Mouse (Mus musculus): Measurements from ENCODE around the gene Apod.
"Not testable (repeated sequence)": the region's sequence is repeated elsewhere in the genome, so short reads cannot be mapped to it uniquely, and the experiment has no call there.

The Apod gene

DNA sequence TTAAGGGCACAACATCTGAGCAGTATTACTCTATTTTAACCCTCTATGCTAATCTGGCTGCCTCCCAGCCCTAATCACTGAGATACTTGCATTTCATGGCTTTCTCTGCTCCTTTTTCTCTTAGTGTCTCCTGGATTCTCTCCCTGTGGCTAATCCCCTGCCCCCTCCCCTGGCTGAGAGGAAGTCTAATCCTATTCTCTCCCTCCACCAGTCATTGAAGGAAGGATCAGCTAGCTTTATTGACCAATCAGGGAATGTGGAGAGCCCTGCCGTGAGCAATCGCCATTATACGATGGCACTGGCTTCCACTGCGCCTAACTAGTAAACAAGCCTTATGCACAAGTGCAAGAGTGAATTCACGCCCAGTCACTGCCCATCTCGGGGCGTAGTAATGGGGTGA, 6.3 kb upstream of the Apod start:
- DNase-seq = no peak

DNA sequence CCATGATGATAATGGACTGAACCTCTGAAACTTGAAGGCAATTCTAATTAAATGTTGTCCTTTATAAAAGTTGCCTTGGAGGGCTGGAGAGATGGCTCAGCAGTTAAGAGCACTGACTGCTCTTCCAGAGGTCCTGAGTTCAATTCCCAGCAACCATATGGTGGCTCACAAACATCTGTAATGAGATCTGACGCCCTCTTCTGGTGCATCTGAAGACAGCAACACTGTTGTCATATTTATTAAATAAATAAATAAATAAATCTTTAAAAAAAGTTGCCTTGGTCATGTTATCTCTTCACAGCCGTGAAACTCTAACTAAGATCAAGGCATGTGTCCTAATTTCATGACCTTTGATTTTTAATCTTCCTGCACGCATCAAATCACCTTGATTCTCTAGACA, 5.1 kb upstream of the Apod start:
- not testable (repeated sequence) for DNase-seq

DNA sequence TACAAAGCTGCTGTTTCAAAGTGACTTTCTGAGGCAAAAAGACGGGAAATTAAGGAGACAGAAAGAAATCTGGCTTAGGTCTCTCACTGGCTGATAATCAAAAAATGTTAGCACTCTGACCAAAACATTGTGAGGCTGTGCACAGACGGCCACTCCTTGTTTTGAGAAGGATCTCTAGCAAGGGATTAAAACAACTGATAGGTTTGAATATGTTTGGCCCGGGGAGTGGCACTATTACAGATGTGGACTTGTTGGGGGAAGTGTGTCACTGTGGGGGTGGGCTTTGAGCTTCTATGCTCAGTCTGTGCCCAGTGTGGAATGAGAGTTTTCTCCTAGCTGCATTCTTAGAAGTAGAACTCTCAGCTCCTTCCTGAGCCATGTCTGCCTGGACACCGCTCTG, 4.7 kb upstream of the Apod start:
- peak; percentile 23 for DNase-seq

DNA sequence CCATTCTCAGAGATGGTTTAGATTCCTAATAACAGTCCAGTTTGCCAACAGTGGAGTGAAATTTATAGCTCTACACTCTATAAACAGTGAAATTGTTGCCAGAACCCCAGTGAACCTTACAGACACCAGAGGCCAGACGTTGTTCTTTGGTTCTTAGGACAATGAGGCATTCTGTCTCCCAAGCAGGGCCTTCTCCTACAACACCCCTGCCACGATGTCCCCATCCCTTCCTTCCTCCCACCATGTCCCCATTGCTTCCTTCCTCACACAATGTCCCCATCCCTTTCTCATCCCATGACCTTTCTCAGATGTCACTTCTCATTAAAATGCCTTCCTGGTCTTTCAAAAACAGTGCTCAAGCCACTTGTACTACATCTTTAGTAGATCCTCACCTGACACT, 3.8 kb upstream of the Apod start:
- DNase-seq = no peak

DNA sequence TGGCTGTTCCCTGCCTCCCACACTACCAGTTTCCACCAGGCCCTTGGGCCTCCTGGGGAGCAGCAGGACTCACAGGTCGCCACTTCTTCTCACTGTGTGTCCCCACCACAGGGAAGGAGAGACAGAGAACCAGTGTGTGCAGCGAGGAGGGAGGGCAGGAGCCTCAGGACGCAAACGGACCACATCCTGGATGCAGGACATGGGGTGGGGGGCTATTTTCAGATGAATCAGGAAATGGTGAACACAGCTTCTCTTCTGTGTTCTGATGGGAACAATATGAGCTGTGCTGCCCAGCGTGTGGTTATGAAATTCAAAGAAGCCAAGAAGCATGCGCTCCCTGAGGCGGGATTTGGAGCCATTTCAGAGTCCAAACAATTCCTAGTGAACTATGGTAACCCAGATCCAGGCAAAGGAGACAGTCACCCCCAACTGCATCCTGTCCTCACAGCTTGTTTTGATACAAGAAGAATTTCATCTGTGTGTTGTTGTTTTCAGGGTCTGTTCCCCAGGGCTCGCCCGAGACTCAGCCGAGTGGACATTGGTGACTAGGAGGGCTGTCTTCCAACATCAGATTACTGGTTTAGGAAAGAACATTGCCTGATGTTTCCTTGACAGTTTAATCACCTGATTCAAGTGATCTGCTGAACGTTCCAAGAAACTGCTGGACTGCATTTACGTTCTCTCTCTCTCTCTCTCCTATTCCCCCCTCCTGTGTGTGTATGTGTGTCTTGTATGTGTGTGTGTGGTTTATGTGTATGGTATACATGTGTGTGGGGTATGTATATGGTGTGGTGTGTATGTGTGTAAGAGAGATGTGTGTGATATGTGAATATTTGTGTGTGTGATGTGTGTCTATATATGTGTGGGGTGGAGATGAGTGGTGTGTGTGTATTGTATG, 1.9 kb upstream of the Apod start:
- peak; percentile 54 for DNase-seq

DNA sequence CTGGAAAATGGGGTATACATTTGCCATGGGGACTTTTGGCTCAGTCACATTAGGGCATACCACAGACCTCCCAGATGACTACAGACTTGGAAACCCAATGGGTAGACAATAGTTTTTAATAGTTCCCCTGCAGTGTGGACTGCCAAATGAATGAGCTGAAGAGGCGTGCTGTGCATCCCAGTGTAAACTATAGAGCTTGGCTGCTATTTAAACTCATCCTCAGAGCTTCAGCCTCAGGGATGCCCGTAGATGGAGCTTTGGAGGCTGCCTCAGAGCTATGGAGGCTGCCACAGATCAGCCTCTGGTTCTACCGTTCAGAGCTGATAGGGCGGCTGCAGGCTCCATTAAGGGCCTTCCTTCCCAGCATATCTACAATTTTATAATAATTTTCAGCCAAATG, 686 bp upstream of the Apod start:
- no peak for DNase-seq

DNA sequence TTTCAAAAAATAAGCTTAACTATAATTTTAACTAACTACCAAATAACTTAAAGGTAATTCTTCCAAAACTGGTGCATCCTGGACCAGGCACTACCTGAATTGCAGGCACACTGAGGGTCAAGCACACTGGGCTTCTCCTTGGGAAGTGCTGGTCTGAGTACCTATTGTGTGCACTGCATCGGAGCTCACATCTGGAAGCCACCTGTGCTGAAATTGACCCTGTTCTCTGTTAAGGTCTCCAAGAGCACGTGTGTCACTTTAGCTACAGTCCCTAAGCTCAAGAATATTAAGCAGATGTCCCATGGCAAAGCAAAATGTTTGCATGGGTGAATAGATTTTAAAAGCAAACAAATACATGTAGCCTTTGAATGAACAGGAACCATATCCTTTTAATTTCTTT, 997 bp downstream of the Apod start:
- DNase-seq = no peak

DNA sequence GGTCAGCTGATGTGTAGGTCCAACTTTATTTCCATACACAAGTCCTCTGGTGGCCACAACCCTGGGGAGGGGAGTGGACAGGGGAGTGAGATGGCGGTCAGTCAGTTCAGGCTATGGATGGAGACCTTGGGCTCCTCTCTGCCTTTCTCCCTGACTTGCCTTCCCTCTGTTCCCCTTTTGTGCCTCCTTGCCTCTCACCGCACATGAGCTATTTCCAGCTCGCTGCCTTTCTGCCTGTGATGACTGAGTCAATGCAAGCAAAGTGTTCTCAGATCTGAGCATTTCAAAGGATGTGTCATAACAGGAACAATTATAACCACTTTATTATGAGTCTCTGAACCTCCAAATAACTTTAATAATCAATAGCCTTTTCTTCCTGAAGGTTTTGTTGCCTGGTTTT, 2.3 kb downstream of the Apod start:
- no peak for DNase-seq

DNA sequence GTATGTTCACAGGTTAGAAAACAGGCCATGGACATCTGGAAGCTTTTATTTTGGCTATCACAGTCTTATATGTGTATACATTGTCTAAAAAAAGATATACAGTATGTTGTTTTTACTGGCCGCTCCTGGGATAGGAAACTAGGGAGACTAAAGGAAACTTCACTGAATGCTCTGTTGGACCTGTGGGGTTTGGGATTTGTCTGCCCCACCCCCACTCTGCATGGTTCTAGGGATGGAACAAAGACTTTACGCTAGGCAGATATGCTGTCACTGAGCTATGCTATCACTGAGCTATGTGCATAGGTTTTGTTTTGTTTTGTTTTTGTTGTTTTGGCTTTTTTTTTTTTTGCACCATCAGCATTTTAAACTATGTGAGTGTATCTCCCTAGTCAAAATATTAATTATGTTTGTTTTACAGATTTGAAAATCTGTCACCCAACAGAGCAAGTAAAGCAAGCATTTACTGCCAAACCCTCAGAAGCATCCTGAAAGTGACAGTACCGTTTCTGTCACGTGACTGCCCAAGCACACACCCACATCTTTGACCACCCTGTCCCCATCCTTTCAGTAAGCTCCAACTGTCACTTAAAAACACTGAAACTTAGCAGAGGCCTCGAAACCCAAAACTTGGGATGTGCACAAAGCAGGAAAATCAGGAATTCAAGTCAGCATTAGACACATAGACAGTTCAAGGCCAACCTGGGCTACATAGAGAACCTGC, 9.2 kb downstream of the Apod start:
- DNase-seq = no peak

DNA sequence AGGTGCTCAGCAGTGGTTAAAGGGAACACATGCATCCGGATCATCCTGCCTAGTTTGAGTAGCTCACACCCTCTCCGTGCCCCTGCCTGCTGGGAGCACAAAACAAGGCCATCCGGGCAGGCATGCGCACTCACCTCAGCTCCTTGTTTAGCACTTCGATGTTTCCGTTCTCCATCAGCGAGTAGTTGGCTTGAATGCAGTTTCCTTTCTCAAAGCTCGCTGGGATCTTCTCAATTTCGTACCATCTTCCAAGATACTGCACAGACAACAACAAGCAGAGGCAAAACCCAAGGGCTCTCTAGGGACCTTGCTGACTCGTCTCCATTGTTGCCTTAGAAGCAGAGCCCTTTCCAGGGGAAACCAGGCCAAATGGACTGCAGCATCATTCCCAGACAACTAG, 11.3 kb downstream of the Apod start:
- peak; percentile 39 for DNase-seq

DNA sequence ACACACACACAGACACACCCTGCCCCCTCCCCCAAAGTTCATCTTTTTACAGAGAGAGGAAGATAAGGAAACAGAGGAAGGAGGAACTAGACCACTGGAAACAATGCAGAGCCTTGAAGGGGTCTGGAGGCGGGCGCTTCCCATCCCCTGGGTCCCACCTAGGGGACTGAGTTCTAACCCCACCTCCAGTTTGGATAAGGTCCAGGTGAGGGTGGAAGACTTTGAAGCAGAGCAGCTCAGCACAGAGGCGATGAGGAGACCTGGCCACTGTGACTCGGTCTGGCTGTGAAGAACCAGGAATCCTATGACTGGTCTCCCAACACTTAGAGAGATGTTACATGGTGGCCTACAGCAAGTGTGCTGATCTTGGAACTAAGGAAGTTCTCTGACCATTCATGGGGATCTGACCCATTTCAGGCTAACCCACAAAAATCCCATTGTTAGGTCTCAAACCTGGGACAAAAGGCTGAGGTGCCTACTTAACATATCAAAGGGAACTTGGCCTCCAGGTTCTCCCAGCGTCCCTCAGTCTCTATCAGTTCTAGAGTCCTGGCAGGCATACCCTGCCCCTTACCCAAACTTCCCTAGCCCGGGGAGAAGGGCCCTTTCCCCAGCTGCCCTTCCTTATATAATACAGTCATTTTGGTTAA, 13.6 kb downstream of the Apod start:
- DNase-seq = no peak

DNA sequence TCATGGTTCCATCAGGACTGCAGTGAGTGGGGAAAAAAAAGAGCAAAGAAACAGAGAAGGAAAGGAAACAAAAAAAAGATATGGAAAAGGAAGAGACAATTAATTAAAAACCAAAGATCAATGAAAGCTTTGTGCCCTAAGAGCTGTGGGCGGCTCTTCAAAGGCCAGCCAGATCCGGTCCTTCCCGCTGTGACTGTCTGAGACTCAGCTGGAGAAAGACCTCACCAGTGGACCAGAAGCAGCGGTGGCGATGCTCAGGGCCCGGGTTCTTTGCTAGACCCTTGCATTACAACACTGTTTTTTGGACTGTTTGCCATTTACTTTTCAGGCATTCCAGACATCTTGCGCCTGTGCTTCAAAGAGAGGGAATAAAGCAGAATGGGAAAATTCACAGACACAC, 14.1 kb downstream of the Apod start:
- DNase-seq = no peak

DNA sequence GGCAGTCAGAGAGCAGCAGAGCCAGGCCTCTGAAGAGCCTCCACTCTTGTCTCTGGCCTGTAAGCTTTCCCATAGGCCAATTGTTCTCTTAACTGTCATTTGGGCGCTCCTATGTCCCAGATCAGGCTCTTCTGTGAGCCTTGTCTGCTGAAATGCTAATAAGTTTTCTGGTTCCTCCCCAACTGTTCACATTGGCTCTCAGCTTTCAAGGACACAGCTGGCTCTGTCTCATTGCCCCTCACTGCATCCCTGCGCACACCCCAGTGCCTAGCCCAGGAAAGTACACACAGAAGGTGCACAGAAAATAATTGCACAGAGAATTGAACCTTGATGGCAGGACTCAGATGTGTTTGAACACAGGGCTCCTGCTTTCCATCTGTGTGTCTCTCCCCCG, 14.7 kb downstream of the Apod start:
- no peak for DNase-seq

DNA sequence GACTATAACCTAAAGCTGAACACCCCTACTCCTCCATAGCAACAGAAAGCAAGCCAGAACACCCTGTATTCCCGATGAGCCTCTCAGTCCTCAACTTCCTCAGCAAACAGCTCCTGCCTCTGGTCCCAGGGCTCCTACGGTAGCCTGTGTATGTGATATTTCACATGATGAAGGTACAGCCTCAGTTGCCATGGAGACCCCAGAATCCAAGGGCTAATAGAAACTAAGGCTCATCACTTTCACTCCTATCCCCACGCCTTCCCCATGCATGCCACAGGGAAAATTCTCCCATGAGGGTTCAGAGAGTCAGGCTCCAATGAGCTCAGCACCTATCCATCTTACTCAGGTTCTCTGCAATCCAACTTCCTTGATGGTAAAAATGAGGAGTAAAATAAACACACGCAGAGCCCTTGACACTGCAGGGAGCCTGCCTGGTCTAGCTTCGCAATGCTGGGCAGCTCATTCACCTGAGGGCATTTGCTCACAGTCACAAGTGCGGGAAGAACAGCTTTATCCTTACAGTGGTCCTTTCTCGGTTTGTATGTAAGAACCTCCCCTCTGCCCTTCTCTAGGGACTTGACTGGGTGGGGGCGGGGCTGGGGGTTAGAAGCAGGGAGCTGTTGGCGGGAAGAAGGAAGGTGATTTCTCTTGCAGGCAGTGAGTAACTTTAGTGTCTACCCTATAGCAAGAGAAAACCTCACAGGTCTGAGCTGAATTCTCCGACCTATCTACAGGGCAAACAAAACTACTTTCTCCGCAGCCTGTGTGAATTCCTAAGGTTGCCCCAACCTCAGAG, 15.2 kb downstream of the Apod start:
- no peak for DNase-seq

DNA sequence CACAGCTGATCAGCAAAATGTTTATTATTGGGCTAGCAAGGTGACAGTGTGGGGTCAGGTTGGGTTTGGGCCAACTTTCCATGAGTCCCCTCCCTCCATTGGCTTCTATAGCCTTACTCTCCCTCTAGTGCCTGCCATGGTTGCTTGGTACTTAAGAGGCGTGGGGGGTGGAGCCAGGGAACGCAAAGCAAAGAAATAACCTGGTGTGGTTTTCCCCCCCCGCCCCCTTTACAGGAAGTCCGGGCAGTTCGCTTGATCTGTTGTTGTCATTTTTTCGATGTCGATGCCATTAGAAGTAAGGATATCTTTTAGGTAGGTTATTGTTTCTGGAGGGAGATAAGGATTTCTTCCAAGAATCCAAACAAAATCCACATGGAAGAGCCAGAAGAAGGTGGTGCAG, 17.5 kb downstream of the Apod start:
- no peak for DNase-seq

DNA sequence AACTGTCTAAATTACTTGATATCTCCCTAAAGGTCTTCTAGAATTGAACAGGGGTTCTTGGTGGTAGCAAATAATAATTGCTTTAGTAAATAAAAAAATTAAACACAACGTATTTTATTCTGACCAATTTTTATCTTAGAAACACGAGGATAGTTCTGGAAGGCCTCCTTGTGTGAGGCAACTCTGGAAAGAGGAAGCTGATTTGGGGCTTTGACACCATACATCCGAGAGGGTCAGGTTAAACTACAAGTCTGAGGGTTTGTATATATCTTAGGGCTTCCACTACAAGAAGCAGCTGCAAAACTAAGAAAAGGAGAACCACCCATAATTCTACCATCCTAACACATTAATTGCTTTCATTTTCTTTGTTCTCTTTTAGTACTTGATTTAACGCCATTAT, 20.8 kb downstream of the Apod start:
- DNase-seq = no peak

DNA sequence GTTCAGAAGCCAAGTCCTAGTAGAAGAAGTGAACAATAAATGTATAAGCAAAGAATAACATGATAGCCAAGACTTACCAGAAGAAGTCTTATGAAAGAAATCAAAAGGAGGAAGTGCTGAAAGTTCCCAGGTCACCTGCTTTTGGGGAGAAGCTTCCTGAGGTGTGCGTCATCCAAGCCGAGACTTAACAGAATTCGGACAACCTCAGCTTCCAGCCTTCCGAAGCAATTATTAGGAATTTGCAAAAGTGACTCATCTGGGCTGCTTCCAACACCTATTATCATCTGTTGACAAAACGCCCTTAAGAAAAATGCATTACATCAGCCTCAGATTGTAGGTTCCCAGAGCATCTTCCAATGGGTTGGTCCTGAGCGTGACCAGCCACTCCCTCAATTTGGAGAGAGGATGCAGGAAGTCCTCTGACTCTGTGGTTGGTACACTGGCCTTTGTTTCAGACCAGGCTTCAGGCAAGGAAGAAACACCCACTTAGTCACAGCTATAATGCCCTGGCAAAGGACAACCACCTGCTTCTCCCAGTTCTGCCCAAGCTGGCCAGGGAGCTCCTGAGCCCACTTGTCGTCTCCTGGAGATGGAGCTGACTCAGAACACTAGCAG, 23.8 kb downstream of the Apod start:
- DNase-seq = peak; percentile 37

DNA sequence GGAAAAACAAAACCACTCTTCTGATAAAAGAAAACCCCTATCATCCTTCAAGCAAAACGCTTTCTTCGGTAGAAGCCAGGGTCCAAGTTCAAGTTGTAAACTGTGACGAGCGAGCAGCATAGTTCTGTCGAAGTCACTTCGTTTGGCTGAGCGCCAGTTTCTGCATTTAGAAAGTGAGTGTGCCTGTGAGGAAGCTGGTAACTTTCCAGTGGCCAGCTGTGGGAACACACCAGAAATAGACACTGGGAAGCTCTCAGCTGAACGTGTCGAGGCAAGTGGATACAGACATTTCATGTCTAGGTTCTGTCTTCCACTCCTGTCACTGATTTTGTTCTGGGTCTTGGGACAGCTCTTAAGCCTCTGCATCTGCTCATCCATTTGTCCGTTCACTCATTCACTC, 24.3 kb downstream of the Apod start:
- peak; percentile 95 for DNase-seq

DNA sequence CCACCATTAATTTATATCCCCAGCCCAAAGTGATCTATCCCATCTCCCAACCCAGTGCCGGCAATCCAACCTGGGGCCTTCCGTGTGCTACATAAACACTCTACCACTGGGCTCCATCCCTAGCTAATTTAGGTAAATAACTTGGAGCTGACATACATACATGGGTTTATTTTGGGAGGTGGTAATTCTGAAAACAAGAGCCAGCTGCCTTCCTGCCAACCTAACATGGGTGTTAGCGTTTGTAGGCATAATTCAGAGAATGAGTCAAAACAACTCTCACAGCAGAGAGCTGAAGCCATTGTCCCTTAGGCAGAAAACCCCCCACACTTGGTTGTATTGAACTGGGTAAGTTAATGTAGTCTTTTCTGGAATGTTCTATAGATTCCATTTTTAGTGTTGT, 26.9 kb downstream of the Apod start:
- no peak for DNase-seq

DNA sequence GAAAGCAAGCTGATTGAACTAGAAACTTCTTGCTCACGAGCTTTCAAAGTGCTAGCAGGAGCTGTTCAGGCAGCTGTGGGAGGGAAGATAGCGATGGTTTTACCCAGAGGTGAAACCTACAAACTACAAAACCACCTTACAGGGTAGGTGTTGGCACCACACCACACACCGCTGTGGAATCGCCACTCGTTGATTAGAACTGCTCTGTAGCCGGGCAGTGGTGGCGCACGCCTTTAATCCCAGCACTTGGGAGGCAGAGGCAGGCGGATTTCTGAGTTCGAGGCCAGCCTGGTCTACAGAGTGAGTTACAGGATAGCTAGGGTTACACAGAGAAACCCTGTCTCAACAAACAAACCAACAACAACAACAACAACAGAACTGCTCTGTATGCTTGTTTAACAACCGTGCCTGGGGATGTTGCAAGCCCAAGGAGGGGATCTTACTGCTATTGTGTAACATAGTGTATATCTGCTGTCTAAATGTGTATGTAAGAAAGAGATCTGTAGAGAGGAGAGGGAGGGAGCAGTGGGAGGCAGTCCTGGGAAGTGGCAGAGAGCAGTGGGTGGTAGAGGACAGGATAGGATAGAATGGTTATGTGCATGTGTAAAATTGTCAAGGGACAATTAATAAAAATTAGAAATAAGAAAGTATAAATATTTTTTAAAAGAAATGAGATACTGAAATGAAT, 27.7 kb downstream of the Apod start:
- no peak for DNase-seq

DNA sequence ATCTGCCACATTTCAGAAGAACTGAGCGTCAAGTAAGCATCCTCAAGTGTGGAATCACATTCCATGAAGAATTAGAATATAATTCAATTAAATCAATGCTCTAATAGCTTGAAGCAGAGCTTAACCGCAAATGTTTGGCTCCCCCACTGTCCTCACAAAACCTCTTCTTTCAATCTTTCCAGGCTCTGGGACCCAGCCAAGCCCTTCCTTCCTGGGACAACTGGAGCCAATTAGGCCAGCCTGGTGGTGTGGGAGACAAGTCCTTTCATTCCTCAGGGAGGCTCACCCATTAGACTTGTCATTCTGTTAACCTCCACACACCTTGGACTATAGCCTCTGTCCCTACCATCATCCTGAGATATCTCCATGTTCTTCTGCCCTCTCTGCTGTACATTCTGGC, 32.6 kb downstream of the Apod start:
- peak; percentile 85 for DNase-seq

DNA sequence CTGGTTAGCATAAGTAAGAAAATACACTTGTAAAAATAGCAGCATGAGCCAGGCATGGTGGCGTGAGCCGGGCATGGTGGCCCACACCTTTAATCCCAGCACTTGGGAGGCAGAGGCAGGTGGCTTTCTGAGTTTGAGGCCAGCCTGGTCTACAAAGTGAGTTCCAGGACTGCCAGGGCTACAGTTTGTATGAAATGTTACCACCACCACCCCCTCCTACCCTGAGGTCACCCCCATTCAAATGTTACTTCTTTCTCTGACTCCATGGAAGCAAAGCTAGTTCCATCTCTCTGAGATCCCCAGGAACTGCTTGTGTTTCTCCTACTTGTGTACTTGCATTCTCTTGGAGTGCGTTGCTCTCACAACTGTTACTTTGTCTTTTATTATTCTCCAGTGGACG, 34.4 kb downstream of the Apod start:
- no peak for DNase-seq

All from kidney, postnatal 10 days (tissue).